Mouse (Mus musculus): Measurements from ENCODE around the gene Prrc2b. TPM values are rescaled to one million over a fixed set of nuclear protein-coding genes. Genes with fewer than 3 reads are reported as not detected.

The Prrc2b gene
- polyA plus RNA-seq, 3 experiments from 2014 or later = 33.6 to 40.3 (median 35.2) TPM

DNA sequence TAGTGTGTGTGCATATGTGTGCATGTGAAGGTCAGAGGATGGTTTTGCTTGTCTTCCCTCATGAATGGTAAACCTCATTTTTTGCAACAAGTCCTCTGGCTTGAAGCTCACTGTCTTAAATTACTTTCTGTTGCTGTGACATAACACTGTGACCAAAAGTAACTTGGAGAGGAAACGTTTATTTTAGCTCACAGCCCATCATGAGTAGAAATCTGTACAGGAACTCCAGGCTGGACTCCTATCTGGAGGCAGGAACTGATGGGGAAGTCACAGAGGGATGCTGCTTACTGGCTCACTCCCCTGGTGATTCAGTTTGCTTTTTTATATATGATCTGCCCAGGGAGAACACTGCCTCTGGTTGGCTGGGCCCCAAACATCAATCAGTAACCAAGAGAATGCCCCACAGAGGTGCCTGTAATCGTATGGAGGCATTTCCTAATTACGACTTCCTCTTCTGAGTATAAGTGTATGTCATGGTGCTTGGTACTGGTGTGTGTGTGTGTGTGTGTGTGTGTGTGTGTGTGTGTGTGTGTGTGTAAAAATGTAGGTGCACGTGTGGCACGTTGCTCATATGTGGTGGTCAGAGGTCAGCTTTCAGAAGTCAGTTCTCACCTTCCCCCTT, 38.3 kb downstream of the Prrc2b start:
- no peak for ATAC-seq

DNA sequence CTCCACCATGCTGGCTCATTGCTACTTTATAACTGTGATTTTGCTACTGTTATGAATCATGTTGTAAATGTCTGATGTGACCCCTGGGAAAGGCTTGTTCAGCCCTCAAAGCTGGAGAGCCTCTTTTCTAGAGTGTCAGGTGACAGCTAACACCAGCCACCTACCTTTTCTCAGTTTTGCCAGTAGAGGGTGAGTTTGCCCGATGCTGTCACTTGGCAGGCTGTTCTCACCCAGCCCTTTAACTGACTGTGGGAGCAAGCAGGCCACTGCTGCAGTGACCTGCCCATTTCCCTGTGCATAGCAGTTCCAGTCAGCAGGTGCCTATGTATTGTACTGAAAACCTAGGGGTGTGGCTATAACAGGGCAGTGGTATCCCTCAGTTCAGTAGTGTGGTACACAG, 39.7 kb downstream of the Prrc2b start:
- no peak for ATAC-seq

DNA sequence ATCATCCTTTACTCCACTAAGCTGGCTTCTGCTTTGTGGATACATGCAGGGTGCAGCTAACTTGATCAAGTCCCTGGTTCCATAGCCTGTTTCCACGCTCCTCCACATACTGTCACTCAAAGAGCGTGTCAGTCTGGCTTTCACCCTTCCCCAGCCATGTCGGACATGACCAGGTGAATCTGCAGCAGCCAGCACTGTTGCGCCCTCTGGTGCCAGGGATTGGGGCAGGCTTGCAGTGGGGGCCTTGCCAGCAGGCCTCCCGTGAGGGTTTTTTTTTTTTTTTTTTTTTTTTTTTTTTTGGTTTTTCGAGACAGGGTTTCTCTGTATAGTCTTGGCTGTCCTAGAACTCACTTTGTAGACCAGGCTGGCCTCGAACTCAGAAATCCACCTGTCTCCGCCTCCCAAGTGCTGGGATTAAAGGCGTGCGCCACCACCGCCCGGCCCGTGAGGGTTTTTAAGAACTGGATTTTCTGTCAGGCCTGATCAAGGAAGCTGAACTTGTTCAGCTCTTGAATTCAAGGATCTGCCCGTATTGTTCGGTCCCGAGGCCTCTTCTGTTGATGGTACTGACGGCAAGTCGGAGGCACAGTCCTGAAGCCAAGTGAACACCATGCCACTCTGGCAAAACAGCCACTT, 41.1 kb downstream of the Prrc2b start:
- peak; percentile 52 for ATAC-seq

- no peak for ATAC-seq
Observed at GRCm38 (mm10) chr2:32198977-32199376, 48.1 kb downstream of the Prrc2b start.

DNA sequence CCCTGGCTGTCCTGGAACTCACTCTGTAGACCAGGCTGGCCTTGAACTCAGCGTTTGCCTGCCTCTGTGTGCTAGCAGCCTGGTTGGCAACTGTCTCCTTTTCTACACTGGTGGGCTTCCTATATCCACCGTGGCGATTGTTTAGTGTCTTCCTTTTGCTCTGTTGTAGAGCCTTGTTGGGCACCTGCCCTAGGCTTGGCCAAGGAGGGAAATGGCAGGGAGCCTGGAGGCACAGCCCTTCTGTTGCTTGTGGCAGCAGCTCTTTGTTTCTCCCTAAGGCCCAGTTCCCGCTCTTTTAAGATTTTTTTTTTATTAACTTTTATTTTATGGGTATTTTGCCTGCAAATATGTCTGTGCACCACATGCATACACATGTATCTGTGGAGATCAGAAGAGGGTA, 49.2 kb downstream of the Prrc2b start:
- ATAC-seq = no peak

GRCm38 (mm10) chr2:32200712-32201111, 49.8 kb downstream of the Prrc2b start:
- ATAC-seq = no peak

DNA sequence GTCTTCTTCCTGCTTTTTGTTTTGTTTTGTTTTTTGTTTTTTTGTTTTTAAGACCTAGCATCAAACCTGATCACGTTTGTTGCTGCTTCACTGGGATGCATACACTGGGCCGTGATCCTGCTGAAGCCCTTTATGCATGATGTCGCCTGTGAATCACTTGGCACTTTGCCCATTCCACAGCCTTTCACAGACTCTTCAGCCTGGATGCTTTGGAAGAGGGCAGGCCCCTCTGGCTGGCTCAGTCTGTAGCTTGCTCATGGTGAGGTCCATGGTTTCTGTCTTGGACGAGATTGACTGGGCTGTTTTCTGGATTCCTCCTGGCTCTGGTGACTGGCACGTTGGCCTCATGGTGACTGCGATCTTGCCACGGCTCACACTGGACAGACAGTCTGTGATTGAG, 50.6 kb downstream of the Prrc2b start:
- ATAC-seq = no peak

- ATAC-seq = no peak
Observed at GRCm38 (mm10) chr2:32203853-32204252, 53.0 kb downstream of the Prrc2b start.

GRCm38 (mm10) chr2:32207682-32208081, 56.8 kb downstream of the Prrc2b start:
- ATAC-seq = no peak

DNA sequence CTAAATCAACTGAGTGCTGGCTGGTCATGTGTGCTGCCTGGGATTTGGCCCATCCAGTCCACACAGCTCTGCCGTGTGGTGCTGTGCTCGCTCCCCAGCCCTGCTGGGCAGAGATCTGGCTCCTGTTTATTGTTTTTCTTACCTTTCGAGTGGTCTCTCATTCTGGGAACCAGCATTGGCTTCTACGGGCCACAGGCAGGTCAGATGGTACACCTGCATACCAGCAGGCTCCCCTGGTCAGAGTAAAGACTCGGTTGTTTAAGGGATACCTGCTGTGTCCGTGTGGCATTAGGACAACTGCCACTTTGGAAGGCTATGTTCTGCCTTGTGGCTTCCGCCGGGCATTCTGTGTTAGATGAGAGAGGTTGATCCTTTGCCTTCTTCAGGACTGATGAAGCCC, 60.8 kb downstream of the Prrc2b start:
- no peak for ATAC-seq

GRCm38 (mm10) chr2:32213000-32213399, 62.1 kb downstream of the Prrc2b start:
- ATAC-seq = no peak

GRCm38 (mm10) chr2:32215576-32215975, 64.7 kb downstream of the Prrc2b start:
- no peak for ATAC-seq

DNA sequence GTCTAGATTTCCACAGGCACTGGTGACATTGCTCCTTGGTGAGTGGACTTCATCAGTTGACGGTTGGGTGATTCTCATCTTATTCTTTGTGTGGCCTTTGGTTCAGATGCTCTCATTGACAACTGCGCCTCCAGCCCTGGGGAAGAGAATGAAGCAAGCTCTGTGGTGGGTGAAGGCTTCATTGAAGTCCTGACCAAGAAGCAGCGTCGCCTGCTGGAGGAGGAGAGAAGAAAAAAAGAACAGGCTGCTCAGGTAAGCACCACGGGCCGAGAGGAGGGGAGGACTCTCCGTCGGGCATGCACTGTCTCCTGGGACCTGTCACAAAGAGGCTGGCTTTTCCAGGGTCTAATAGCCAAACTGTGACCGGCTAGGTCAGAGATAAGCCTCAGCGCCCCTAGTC, 65.6 kb downstream of the Prrc2b start:
- ATAC-seq = no peak

DNA sequence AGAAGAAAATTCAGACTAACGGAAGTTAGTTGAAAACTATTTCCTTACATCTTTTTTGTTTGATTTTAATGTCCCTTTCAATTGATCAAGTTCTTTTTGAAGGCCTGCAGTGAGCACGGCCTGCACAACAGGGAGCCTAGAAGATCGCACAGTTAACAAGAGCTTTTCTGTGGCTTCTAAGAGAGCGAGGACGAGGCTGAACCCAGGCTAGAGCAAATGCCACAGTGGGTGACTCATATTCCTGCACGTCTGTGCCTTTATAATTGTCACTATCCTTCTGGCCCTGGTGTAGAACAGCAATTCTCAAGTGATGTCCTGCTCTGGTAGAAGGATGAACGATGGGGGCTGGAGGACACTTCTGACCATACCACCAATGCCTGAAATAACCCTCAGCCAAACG, 66.8 kb downstream of the Prrc2b start:
- ATAC-seq = no peak

DNA sequence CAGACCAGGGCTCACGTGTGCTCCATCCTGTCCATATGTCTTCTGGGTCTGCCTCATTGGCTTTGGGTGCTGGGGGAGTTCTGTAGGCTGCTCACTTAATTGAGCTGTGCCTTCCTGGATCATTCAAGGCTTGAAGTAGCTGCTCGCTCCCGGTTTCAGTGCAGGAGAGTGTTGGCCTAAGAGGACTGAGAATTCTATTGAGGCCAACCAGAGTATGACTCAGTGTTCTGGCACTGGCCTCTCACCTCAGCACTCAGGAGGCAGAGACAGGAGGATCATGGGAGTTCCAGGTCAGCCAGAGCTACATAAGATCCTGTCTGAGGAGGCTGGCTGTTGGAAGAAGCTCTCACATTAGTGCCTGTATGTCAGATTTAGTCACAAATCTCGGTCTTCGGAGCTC, 67.2 kb downstream of the Prrc2b start:
- no peak for ATAC-seq

DNA sequence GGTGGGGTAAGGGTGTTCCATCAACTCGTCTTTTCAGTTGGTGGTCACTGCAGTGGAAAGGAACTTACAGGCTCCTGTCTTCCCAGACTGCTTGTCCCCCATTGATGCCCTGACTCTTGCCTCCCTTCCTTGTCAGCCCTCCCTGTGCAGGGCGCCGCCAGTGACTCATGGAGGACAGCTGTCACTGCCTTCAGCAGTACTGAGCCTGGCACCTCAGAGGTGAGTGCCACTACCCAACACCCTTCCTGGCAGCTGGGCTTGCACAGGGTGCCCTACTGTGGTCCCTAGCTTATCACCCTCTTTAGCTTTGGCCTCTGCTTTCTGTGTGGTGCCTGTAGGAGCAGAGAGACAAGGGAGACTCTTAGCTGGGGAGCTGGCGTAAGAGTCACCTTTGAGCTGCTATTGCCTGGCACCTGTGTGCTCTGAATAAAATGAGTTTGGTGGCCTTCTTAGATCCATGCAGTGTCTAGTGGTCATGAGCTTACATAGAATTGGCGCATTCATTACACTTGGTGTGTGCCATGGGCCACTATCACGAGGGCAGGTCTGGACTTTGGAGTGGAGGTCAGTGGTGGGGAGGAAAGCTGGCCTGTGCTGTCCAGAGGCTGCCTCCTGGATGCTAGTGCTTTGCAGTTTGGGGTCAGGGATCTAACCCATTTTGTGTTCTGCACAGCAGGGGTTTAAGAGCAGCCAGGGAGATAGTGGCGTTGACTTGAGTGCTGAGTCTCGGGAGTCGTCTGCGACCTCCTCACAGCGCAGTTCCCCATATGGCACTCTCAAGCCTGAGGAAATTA, 67.9 kb downstream of the Prrc2b start:
- ATAC-seq = no peak

DNA sequence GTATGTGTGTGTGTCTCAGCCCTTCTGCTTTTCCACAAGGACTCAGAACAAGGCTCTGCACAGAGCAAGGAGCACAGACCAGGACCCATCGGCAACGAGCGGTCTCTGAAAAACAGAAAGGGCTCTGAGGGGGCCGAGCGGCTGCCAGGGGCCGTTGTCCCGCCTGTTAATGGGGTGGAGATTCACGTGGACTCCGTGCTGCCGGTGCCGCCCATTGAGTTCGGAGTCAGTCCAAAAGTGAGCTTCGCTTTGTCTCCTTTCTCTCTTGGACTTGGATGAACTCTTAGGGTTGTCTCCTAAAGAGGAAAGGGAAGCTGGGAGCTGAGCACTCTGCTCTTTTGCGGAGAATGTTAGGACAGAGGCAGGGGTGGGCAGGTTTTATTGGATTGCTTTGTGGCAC, 68.6 kb downstream of the Prrc2b start:
- ATAC-seq = no peak

GRCm38 (mm10) chr2:32220021-32220420, 69.1 kb downstream of the Prrc2b start:
- no peak for ATAC-seq

- no peak for ATAC-seq
Observed at GRCm38 (mm10) chr2:32220969-32221368, 70.1 kb downstream of the Prrc2b start.

DNA sequence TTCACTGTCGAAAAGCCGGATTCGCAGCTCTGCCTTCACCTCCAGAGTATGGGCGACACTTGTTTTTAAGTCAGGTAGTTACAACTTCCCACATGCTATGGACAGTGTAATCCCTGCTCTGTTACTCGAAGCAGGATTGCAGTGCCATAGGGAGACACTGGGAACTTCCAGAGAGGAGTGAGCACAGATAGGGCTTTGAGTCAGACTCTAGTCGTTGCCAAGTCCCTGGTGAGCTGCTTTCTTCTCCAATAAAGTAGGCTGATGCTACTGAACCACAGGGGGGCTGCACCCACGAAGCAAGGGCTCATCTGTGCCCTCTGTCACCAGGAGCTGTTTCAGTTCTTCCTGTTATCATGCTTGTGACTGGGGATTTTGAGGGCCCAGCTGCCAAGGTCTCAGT, 70.7 kb downstream of the Prrc2b start:
- ATAC-seq = no peak

DNA sequence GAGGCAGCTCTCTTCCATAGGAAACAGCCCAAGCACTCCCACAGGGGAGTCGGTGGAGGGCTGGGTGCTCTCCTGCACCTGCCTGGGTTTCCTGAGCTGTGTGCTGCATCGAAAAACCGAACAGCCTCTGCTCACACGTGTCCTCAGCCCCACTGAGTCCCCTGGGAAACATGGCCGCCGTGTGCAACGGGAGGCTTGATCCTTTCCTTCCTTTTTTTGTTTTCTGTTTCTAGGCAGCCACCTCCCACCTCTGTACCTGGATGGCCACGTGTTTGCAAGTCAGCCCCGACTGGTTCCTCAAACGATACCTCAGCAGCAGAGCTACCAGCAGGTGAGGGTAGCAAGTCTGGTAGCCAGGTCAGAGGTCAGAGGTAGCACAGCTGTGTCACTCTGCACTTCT, 71.2 kb downstream of the Prrc2b start:
- no peak for ATAC-seq

GRCm38 (mm10) chr2:32235433-32235832, 84.6 kb downstream of the Prrc2b start:
- no peak for ATAC-seq

- ATAC-seq = peak; percentile 74
Observed at GRCm38 (mm10) chr2:32235886-32236759, 85.2 kb downstream of the Prrc2b start, which contains the start of gene Pomt1. Gene Pomt1 (plus strand): TSS chr2:32236590.

Data from inflammation-experienced regulatory T-cells, adult 6 months (primary cell).